ENCODE assay signal across 15 mouse cellular contexts in the genomic region with DNA sequence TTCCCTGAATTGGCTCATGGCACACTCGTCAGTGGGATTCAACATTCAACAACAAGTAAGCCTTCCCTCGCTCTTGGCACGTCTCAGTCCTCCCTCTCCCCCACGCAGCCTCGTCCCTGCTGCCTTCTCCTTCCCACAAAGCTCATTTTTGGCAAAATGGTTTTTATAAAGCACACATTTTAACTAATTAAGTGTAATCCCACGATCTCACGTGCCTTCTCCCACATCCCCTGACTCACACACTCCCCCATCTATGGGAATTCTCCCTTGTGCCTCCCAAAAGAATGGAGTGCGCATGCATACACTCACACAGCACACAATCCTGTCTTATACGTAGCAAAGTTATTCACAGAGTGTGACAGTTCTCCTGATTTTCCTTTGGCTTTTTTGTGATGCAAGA.
A peak's percentile ranks its signal among the peaks of the same experiment; 100 is the strongest.
DNase-seq lines count a peak whose midpoint lies in the region; ATAC-seq lines count a peak whose summit lies in the region.
"Had no signal": no experiment of that assay in that cellular context is flagged by ENCODE, and none has a peak within 500 bp of the region (broad histone marks: within the 10 kb centered on the region; RNA-seq: fewer than 3 reads in every experiment).

No protein-coding gene starts in this region.

- peak; percentile 11 for DNase-seq in ovary, adult 18-20 months (ENCODE audit: low spot score)
- DNase-seq in ovary, postnatal 14 days (ENCODE audit: low spot score): no peak
- DNase-seq in frontal cortex, postnatal 14 days (ENCODE audit: low spot score in 2 of 2): peak; percentile 39 to 54
- DNase-seq in left cerebral cortex, postnatal 25 days (ENCODE audit: low spot score in 2 of 2): peak; percentile 56 to 92
- no peak for DNase-seq in embryo, embryonic 10 days (ENCODE audit: low spot score)
- DNase-seq in gastrocnemius, postnatal 10 days: no peak
- DNase-seq: adrenal gland, postnatal 25 days; cerebellum, adult 18-20 months; kidney, postnatal 14 days; lung, postnatal 10 days had no signal

- intact Hi-C loops in left cerebral cortex, postnatal 25 days (cut with DNase I): loop anchor here (1.0 to 10.0 kb wide), 4 partner anchors 136 to 662 kb away; no protein-coding TSS in a partner anchor

- H3K9me3 ChIP-seq in neural tube, embryonic 15.5 days (replicated peaks): no peaks in the 10 kb centered on the region
- H3K9me3 ChIP-seq: embryonic facial prominence, embryonic 12.5 days; midbrain, embryonic 12.5 days; stomach, embryonic 15.5 days had no signal

- 69% methylated on average over 9 of the region's 9 CpGs for WGBS in neural tube, embryonic 15.5 days

- ATAC-seq in neural tube, embryonic 15.5 days (ENCODE audit: low FRiP score): no peak

- H3K27me3 ChIP-seq in neural tube, embryonic 15.5 days (replicated peaks): no peaks in the 10 kb centered on the region
- H3K27me3 ChIP-seq: embryonic facial prominence, embryonic 12.5 days; stomach, embryonic 15.5 days had no signal

- no peaks in the 10 kb centered on the region for H3K4me1 ChIP-seq in neural tube, embryonic 15.5 days
- H3K4me1 ChIP-seq: embryonic facial prominence, embryonic 12.5 days; stomach, embryonic 15.5 days had no signal

- no peak overlapping the region for H3K9ac ChIP-seq in neural tube, embryonic 15.5 days (replicated peaks)
- H3K9ac ChIP-seq: embryonic facial prominence, embryonic 12.5 days; midbrain, embryonic 12.5 days; stomach, embryonic 15.5 days had no signal

- no peak overlapping the region for H3K27ac ChIP-seq in neural tube, embryonic 15.5 days (replicated peaks)
- H3K27ac ChIP-seq: embryonic facial prominence, embryonic 12.5 days; midbrain, embryonic 12.5 days; stomach, embryonic 15.5 days had no signal

- H3K4me2 ChIP-seq in neural tube, embryonic 15.5 days: no peak overlapping the region
- H3K4me2 ChIP-seq: embryonic facial prominence, embryonic 12.5 days; liver, embryonic 11.5 days; midbrain, embryonic 12.5 days; stomach, embryonic 15.5 days had no signal

- no peaks in the 10 kb centered on the region for H3K36me3 ChIP-seq in neural tube, embryonic 15.5 days
- H3K36me3 ChIP-seq: embryonic facial prominence, embryonic 12.5 days; midbrain, embryonic 12.5 days; stomach, embryonic 15.5 days had no signal

- no peak overlapping the region for H3K4me3 ChIP-seq in neural tube, embryonic 15.5 days (replicated peaks)
- H3K4me3 ChIP-seq: embryonic facial prominence, embryonic 12.5 days; midbrain, embryonic 12.5 days; stomach, embryonic 15.5 days had no signal

Comparison
In these comparisons a context has a peak if more than half of its experiments do, and no peak if none do; other contexts are left out.
1. DNase-seq: peak in ovary, adult 18-20 months (single experiment), frontal cortex, postnatal 14 days (2 of 2) and left cerebral cortex, postnatal 25 days (2 of 2); none in ovary, postnatal 14 days (single experiment), embryo, embryonic 10 days (single experiment) and gastrocnemius, postnatal 10 days (single experiment).